Mouse (Mus musculus) kidney, adult 8-10 months (tissue): ENCODE measurements around the gene Arpc4.

Experiments used
- DNase-seq, 2 experiments: peaks; one replicate each; pipeline ENCODE4 v3.0.0; 2022

Gene Arpc4

GRCm38 (mm10) chr6:113366639-113367038 lies 11.3 kb upstream of the Arpc4 start:
- no peak for DNase-seq

DNA sequence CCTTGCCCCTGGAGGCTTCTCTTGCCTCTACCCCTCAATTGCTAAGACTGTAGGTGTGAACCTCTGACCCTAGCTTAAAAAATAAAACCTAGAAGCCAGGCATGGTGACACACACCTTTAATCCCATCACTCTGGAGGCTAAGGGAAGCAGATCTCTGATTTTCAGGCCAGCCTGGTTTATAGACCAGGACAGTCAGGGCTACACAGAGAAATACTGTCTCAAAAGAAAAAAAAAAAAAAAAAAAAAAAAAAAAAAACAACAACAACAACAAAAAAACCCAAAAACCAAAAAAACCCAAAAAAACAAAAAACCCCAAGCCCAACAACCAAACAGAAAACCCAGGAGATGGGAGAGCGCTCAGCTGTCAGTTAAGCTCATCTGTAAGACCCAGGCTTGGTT lies 10.3 kb upstream of the Arpc4 start:
- no peak for DNase-seq

DNA sequence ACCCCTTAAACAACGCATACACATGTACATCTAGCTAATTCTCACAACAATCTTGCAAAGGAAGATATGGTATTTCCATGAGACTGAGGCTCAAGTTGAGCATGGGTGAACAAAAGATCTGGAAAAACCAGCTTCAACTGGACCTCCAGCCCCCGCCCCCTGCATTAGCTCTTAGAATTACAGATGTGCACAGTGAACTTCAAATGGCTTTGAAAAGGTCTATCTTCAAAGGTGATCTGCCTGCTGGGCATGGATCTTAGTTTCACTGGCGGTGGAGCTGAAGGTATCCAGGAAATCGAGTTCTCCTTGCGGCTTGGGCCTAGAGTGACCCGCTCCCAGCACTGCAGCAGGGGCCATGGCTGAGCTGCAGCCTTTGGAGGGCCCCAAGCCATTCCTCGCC lies 9.8 kb upstream of the Arpc4 start:
- DNase-seq = no peak

- no peak for DNase-seq
Observed at GRCm38 (mm10) chr6:113368577-113368976, 9.3 kb upstream of the Arpc4 start.

DNA sequence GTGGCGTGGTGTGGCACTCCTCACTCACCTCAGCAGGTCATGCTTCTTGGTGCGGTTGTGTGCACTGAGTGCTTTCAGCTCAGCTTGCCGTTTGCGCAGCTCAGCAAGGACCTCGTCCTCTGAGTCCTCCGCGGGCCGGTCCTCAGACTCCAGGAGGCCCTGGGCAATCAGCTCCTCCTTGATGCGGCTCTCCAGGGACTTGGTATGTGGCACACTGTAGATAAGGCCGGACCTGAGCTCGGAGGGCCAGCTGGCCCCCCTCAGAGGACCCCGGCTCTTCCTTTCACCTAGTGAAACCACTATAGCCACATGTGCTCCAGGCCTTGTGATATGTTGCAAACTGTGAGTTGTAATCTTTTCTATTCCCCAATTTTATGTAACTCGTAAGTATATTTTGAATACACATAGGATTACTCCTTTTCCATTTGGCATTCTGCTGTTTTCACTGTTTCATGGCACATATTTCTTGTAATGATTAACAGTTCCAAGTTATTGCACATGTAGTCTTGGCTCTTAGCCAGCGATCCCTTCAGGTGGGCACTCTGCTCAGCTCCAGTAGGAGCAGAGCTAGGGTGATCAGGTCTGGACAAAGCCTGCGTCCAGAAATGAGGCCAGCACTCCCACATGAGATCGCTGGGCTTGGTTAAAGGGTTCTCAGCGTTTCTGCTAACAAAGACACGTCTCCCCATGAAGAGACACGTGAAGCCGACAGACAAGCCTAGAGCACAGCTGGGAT lies 7.6 kb upstream of the Arpc4 start:
- no peak for DNase-seq

DNA sequence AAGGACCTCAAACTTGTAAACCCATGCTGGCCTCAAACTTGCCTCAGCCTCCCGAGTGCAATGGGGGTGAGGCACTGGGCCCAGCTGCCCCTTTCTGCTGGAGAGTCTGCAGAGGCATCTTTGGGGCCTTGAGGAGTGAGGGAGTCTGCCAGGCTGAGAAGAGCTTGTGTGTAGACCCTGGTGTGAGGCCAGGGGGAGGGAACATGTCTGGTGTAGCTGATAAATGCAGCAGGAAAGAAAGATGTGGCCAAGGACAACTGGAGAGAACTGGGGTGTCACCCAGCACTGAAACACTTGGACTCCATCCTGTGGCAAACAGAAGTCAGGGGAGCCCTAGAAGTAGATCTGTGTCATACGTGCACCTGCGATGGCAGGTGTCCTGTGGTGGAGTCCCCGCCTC lies 4.4 kb upstream of the Arpc4 start:
- no peak for DNase-seq

- no peak for DNase-seq
Observed at GRCm38 (mm10) chr6:113377172-113377495, 781 bp upstream of the Arpc4 start.

DNA sequence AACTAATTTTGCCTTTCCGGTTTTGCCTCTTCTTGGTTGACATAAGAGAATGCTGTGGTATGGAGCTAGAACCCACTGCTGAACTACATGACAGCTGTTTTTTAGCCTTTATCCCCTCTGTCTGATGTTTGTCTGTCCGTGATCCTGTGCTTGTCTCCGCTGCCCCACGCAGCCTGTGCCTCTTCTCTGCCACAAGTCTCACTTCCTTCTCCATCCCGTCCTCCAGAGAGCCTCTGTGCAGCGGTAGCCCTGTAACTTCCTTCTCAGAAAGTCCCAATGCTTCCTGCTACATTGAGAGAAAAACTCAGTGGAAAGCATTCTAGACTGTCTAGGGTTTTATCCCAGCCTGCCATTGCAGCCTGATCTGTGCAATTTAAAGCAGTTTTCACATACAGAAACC lies 1.3 kb downstream of the Arpc4 start:
- no peak for DNase-seq

DNA sequence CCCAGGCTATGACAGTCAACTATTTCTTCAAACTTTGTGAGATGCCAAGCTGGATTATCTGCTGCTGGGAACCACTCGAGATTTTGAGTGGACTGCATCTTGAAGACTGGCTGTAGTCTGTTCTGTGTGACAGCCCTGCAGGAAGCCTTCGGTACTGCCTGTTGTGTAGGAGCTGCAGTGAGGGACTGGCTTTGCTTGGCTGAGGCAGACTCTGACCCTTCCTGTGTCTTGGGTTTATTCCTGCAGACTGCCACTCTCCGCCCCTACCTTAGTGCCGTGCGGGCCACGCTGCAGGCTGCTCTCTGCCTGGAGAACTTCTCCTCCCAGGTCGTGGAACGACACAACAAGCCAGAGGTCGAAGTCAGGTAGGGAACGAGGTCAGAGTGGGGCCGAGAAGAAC lies 2.6 kb downstream of the Arpc4 start:
- DNase-seq = peak; percentile 32 to 40

DNA sequence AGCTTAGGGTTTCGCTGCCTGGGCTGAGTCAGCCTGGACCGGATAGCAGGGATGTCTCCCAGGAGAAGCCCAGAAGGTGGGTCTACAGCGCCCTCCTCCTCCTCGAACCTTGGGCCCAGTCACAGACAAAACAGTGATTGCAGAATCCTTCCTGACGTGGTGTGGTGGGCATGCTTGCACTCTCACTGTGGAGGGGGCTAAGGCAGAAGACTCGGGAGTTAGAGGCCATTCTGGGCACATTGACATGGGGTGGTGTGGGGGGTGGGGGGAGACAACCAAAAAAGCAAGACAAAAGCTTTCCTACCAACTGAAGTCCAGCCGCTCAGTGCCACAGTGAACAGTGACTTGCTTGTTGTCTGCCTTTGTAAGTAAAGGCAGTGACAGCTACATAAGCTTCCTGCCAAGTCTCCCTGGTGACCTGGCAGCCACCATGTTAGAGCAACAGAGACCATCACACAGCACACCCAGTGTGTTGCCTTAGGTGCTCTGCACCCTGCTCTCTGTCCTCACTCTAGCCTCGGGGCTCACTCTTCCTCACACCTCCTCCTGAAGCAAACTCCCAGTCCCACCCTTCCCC lies 6.5 kb downstream of the Arpc4 start:
- no peak for DNase-seq

GRCm38 (mm10) chr6:113385160-113385714 lies 7.3 kb downstream of the Arpc4 start:
- DNase-seq = no peak

DNA sequence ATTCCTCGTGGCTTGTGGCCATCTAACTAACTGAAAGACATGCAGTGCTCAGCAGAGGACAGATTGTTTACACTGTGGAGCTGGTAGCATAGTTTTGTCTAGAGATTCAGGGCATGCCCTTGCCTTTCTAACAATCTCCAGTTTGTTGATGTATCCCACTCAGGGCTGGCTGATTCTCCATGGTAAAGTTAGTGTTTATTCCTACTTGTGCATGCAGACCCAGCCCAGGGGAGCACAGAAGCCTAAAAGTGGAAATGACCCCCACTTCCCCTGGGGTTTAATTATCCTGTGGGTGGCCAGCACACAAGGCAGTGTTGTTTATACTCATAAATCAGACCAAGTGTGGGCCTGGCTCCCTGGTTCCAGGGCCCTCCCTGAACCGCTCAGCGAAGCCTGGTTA lies 8.1 kb downstream of the Arpc4 start:
- DNase-seq = no peak

DNA sequence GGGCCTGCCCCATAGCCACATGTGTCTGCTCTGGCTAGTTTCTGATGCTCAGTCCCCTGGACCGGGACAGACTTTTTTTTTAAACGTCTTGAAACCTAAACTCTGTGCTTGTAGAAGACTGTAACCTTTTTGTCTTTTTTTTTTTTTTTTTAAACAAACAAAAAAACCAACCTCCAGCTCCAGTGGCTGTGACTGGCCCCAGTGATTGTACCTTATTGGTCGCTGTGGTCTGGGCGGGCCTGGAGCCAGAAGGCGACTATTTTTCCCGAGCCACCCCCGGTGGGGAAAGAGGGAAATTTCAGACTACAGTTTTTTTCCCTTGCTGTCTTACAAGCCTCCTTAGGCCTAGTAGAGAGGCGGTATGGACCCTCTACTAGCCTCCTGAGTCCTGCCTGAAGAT lies 11.0 kb downstream of the Arpc4 start, which contains the start of gene Ttll3:
Ttll3 (plus strand) TSS at position 301 of the 400 bp plus-strand sequence.
- no peak for DNase-seq

DNA sequence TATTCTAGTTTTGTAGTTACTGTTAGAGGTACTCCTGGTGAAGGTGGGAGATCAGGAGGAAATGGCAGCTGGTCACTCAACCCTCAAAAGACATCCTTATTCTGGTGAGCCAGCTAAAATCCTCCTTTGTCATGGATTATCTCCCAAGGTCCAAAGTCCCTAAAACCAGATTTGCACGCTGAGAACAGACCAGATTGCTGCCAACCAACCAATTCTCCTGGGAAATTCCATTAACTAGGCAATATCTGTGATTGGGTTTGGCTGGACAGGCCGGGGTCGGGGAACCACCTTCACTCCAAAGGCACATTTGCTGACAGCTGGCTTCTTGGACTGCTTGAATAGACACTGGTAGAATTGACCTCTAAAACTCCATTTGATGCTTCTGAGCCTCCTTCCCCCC lies 12.8 kb downstream of the Arpc4 start:
- DNase-seq = peak; percentile 61

DNA sequence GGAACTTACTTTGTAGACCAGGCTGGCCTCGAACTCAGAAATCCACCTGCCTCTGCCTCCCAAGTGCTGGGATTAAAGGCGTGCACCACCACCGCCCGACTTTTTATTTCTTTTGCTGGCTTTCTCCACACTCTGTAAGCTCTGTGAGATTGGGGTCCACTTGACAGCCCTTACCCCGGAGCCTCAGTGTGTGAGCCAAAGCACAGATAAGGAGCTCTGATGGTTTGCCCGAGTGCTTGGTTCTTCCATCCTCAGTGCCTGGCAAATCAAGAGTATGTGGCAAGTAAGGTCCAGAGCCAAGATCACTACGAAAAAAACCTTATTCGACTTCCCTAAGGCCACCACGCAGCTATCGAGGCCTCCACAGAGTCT lies 14.1 kb downstream of the Arpc4 start:
- no peak for DNase-seq

GRCm38 (mm10) chr6:113392387-113393071 lies 14.6 kb downstream of the Arpc4 start:
- DNase-seq = peak in 1 of 2 experiments; percentile 28

DNA sequence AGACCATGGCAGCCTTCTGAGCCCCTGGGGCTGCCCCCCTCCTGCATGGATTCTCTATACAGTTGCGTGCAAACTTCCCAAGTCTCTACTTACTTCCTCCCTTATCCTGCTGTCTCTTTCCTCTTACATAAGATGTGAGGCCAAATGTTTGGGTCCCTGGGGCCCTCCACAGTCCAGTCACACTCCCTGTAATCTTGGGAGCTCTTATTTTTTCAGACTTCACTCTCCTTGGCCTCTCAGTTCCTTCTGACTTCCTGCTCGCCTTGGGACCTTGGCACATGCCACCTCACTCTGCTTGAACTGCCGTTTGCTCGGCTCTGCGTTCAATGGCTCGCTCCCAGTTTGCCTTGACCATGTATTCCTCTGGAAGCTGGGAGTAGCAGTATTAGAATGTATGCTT lies 16.0 kb downstream of the Arpc4 start:
- DNase-seq = no peak

DNA sequence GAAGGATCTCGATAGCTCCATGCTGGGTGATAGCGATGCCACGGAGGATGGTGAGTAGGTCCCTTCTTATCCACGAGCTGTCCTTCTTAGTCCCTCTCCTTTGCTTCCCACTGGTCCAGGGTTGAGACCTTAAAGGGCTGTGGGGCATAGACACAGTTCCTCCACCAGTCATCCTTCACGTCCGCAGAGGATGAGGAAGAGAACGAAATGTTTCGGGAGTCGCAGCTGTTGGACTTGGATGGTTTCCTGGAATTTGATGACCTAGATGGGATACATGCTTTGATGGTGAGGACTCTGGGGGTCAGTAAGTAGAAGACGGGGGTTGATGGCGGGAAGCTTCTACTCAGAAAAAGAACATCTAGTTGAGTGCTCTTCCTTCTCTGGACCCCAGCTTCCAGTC lies 16.9 kb downstream of the Arpc4 start:
- no peak for DNase-seq

DNA sequence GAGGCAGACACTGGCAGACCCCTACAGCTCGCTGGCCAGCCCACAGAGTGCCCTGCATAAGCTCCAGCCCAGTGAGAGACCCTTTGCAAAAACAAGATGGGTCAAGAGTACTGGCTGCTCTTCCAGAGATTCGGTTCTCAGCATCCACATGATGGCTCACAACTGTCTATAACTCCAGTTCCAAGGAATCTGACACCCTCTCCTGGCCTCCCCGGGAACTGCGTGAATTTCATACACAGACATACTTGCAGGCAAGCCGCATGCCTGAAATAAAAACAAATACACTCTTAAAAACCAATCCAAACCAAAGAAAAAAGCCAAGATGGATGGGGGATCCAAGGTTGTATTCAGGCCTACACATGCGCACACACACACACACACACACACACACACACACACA lies 17.6 kb downstream of the Arpc4 start:
- DNase-seq = no peak

- no peak for DNase-seq
Observed at GRCm38 (mm10) chr6:113396270-113397030, 18.5 kb downstream of the Arpc4 start.

GRCm38 (mm10) chr6:113402094-113402493 lies 24.2 kb downstream of the Arpc4 start:
- no peak for DNase-seq

DNA sequence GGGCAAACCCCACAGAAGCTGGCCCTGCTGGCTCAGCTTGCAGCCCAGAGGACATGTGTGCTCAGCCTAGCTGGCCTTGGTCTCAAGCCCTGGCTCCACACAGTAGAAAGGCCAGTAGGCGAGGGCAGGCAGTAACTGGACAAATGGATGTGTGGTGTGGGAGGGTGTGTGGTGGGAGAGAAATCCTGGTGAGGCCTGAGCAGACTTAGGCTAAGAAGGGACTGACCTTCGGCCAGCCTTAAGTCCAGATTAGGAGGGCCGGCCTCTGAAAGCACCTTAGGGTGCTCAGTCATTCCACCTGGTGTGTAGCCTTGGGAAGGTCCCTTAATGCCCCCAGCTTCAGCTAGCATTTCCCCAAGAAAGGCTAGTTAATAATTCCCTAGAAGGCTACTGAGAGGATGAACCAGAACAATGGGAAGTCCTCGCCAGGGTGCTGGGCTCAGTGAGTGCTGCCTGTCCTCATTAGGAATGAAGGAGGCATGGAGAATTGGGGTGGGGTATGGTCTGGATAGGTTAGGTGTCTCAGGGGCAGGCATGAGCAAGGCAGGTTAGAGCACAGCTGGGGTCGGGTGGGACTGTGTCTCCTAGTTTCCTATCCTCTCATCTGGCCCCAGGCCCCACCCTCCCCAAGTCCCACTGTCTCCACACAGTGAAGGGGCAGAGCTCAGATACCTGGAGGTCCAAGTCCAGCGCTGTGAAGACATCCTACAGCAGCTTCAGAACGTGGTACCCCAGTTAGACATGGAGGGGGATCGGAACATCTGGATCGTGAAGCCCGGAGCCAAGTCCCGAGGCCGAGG lies 26.9 kb downstream of the Arpc4 start:
- DNase-seq = peak in 1 of 2 experiments; percentile 44

GRCm38 (mm10) chr6:113405483-113405882 lies 27.6 kb downstream of the Arpc4 start:
- no peak for DNase-seq
